Mouse (Mus musculus) small intestine, adult 2 months (tissue): ENCODE measurements around the gene Dync2li1. TPM values are rescaled to one million over a fixed set of nuclear protein-coding genes. Genes with fewer than 3 reads are reported as not detected.
A peak's percentile ranks its signal among the peaks of the same experiment; 100 is the strongest.

Experiments used
- H3K27ac ChIP-seq: fragments of 200-500 bp; 2 replicates; pipeline ENCODE4 v1.5.1; 2012; ENCODE audit warnings: low read depth, low read length, control low read depth, inconsistent platforms; ENCODE audit not compliant: insufficient read depth
- H3K27me3 ChIP-seq: fragments of 200-500 bp; 2 replicates; pipeline ENCODE4 v1.6.1; 2012; ENCODE audit warnings: mild to moderate bottlenecking, moderate library complexity, low read length, inconsistent platforms; ENCODE audit not compliant: control insufficient read depth, insufficient read depth
- H3K36me3 ChIP-seq: fragments of 200-500 bp; 2 replicates; pipeline ENCODE4 v1.6.1; 2012; ENCODE audit warnings: mild to moderate bottlenecking, low read length, control low read depth, inconsistent platforms; ENCODE audit not compliant: control insufficient read depth, insufficient read depth
- H3K4me1 ChIP-seq: fragments of 200-500 bp; 2 replicates; pipeline ENCODE4 v1.6.1; 2012; ENCODE audit warnings: low read length, inconsistent platforms, mixed read lengths; ENCODE audit not compliant: control insufficient read depth, insufficient read depth, insufficient read length
- H3K4me3 ChIP-seq: fragments of 200-500 bp; 2 replicates; pipeline ENCODE4 v1.5.1; 2012; ENCODE audit warnings: low read depth, mild to moderate bottlenecking, control low read depth, inconsistent platforms, low read length, moderate library complexity
- CTCF ChIP-seq: fragments of 200-500 bp; IDR thresholded peaks from 2 replicates; pipeline ENCODE4 v1.5.1; 2012; ENCODE audit warnings: low read depth, mild to moderate bottlenecking, control low read depth, inconsistent platforms, low read length, moderate library complexity, mixed read lengths; ENCODE audit not compliant: insufficient replicate concordance, insufficient read length; ENCODE audit errors: extremely low read depth
- POLR2A ChIP-seq: fragments of 200-500 bp; IDR thresholded peaks from 2 replicates; pipeline ENCODE4 v1.6.1; 2012; ENCODE audit warnings: low read depth, mild to moderate bottlenecking, control low read depth, inconsistent platforms, low read length, moderate library complexity
- WGBS: fragments of 180-500 bp; shearing (Covaris S2); methylation state at CpG from one replicate; pipeline ENCODE4 v1.1.7; 2018; 5-methylcytosine and 5-hydroxymethylcytosine counted together
- polyA plus RNA-seq: library from polyadenylated mRNA; depleted of rRNA; stranded (reverse); fragments of >200 nt; gene quantifications from 2 replicates; pipeline ENCODE4 v1.2.3, GENCODE M21; 2012

Dync2li1 gene
- polyA plus RNA-seq, 1 experiment = 0.24 TPM

- WGBS = 29% methylated on average over 2 of the region's 2 CpGs
- H3K4me3 ChIP-seq = no peak overlapping the region
- TF ChIP-seq POLR2A (no peak), CTCF (no peak)
- H3K4me1 ChIP-seq = peaks cover 11% of the 10 kb centered on the region
- H3K27ac ChIP-seq = no peak overlapping the region
- H3K27me3 ChIP-seq = no peaks in the 10 kb centered on the region
- no peaks in the 10 kb centered on the region for H3K36me3 ChIP-seq
These were observed 20.2 kb downstream of the Dync2li1 start for GRCm38 (mm10) chr17:84646477-84646876.

GRCm38 (mm10) chr17:84647630-84648029 lies 21.3 kb downstream of the Dync2li1 start:
- 39% methylated on average over 4 of the region's 4 CpGs for WGBS
- Histone ChIP-seq H3K36me3 (no peaks in the 10 kb centered on the region), H3K4me1 (peaks cover 14% of the 10 kb centered on the region), H3K27me3 (no peaks in the 10 kb centered on the region), H3K27ac (no peak overlapping the region), H3K4me3 (no peak overlapping the region)
- no peak for TF ChIP-seq POLR2A
- TF ChIP-seq CTCF = no peak

GRCm38 (mm10) chr17:84650302-84651017 lies 24.2 kb downstream of the Dync2li1 start:
- H3K36me3 ChIP-seq = no peaks in the 10 kb centered on the region
- H3K4me3 ChIP-seq = no peak overlapping the region
- peaks cover 25% of the 10 kb centered on the region for H3K4me1 ChIP-seq
- 27% methylated on average over 9 of the region's 9 CpGs for WGBS
- H3K27ac ChIP-seq = peak overlapping the region; percentile 21; the same call in 1 of the 2 replicates
- no peaks in the 10 kb centered on the region for H3K27me3 ChIP-seq
- TF ChIP-seq CTCF = no peak

GRCm38 (mm10) chr17:84653544-84653943 lies 27.2 kb downstream of the Dync2li1 start:
- peak overlapping the region; percentile 38; the same call in 1 of the 2 replicates for H3K27ac ChIP-seq
- H3K36me3 ChIP-seq = peaks cover 7% of the 10 kb centered on the region
- 64% methylated on average over 9 of the region's 9 CpGs for WGBS
- H3K27me3 ChIP-seq = no peaks in the 10 kb centered on the region
- no peak overlapping the region for H3K4me3 ChIP-seq
- peaks cover 30% of the 10 kb centered on the region for H3K4me1 ChIP-seq
- TF ChIP-seq POLR2A (no peak), CTCF (no peak)

GRCm38 (mm10) chr17:84656205-84656604 lies 29.9 kb downstream of the Dync2li1 start:
- no peak overlapping the region for H3K4me3 ChIP-seq
- 60% methylated on average over 5 of the region's 5 CpGs for WGBS
- no peaks in the 10 kb centered on the region for H3K27me3 ChIP-seq
- H3K36me3 ChIP-seq = peaks cover 9% of the 10 kb centered on the region
- peaks cover 31% of the 10 kb centered on the region for H3K4me1 ChIP-seq
- no peak overlapping the region for H3K27ac ChIP-seq
- TF ChIP-seq POLR2A (no peak), CTCF (no peak)

- Histone ChIP-seq H3K4me3 (no peak overlapping the region), H3K4me1 (peaks cover 25% of the 10 kb centered on the region), H3K27me3 (no peaks in the 10 kb centered on the region), H3K27ac (no peak overlapping the region), H3K36me3 (peaks cover 14% of the 10 kb centered on the region)
- 74% methylated on average over 19 of the region's 19 CpGs for WGBS
- TF ChIP-seq POLR2A = no peak
- no peak for TF ChIP-seq CTCF
These were observed 30.5 kb downstream of the Dync2li1 start for GRCm38 (mm10) chr17:84656653-84657421.

- Histone ChIP-seq H3K4me3 (no peak overlapping the region), H3K27me3 (no peaks in the 10 kb centered on the region), H3K27ac (no peak overlapping the region), H3K4me1 (peaks cover 27% of the 10 kb centered on the region), H3K36me3 (peaks cover 20% of the 10 kb centered on the region)
- TF ChIP-seq POLR2A (no peak), CTCF (no peak)
- 71% methylated on average over 3 of the region's 3 CpGs for WGBS
These were observed 31.1 kb downstream of the Dync2li1 start for GRCm38 (mm10) chr17:84657422-84657732.
